Mouse (Mus musculus) E14TG2a.4 (cell line): ENCODE data around the gene Pxmp2.

Source experiments
- CTCF ChIP-seq: conservative IDR thresholded peaks from 2 replicates; pipeline ENCODE4 v1.5.1; 2014; ENCODE audit warnings: low read length
- NANOG ChIP-seq: IDR thresholded peaks from 2 replicates; pipeline ENCODE4 v1.6.1; 2014; ENCODE audit warnings: borderline replicate concordance, low read length, mixed read lengths
- POU5F1 ChIP-seq: IDR thresholded peaks from 2 replicates; pipeline ENCODE4 v1.6.1; 2014; ENCODE audit warnings: low read length, borderline replicate concordance

DNA sequence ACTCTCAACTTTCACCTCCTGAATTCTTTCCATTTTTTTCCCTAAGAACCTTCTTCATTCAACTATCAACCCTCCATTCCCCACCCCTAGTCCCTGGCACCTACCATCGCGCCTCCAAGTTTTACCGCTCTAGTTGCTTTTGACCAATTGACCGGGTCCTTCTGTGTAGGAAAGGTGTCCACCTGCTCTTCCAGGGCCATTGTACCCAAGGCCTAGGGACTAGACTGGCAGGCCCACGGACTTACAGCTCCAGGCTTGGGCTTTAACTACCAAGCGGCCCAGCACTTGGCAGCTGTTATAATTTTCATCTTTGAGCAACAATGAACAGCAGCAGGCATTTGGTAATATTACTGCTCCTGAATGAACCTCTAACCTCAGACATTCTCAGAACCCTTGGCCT lies 15.7 kb downstream of the Pxmp2 start:
- no peak for TF ChIP-seq CTCF
- TF ChIP-seq POU5F1: no peak
- no peak for TF ChIP-seq NANOG
